Mouse (Mus musculus) liver, adult (tissue): ENCODE measurements around the gene Ptges3.
A peak's percentile ranks its signal among the peaks of the same experiment; 100 is the strongest.

Experiments
- GATA4 ChIP-seq: IDR thresholded peaks from 2 replicates; pipeline ENCODE4 v1.6.1; 2014; ENCODE audit warnings: mild to moderate bottlenecking, low read length; ENCODE audit not compliant: insufficient replicate concordance

Ptges3 gene

GRCm38 (mm10) chr10:128050355-128050754, 8.4 kb upstream of the Ptges3 start:
- TF ChIP-seq GATA4: no peak

- TF ChIP-seq GATA4: no peak
Observed at GRCm38 (mm10) chr10:128051589-128051988, 7.2 kb upstream of the Ptges3 start.

GRCm38 (mm10) chr10:128053001-128053400, 5.8 kb upstream of the Ptges3 start:
- no peak for TF ChIP-seq GATA4

GRCm38 (mm10) chr10:128058184-128058583, 570 bp upstream of the Ptges3 start:
- no peak for TF ChIP-seq GATA4

- no peak for TF ChIP-seq GATA4
Observed at GRCm38 (mm10) chr10:128059207-128059981, 640 bp downstream of the Ptges3 start.

- TF ChIP-seq GATA4: no peak
Observed at GRCm38 (mm10) chr10:128061109-128061508, 2.4 kb downstream of the Ptges3 start.

GRCm38 (mm10) chr10:128062221-128062989, 3.7 kb downstream of the Ptges3 start:
- TF ChIP-seq GATA4: no peak

- no peak for TF ChIP-seq GATA4
Observed at GRCm38 (mm10) chr10:128066072-128066471, 7.3 kb downstream of the Ptges3 start.

- TF ChIP-seq GATA4: no peak; the same call in 1 of the 2 replicates
Observed at GRCm38 (mm10) chr10:128069201-128069600, 10.4 kb downstream of the Ptges3 start.

- no peak for TF ChIP-seq GATA4
Observed at GRCm38 (mm10) chr10:128080496-128080895, 21.7 kb downstream of the Ptges3 start.

GRCm38 (mm10) chr10:128081807-128082476, 23.2 kb downstream of the Ptges3 start:
- no peak for TF ChIP-seq GATA4

- TF ChIP-seq GATA4: no peak
Observed at GRCm38 (mm10) chr10:128082477-128082808, 23.7 kb downstream of the Ptges3 start.

- no peak for TF ChIP-seq GATA4
Observed at GRCm38 (mm10) chr10:128082880-128083421, 24.2 kb downstream of the Ptges3 start, which contains the start of gene Atp5b. Gene Atp5b, plus strand, starts transcription at chr10:128083273.

GRCm38 (mm10) chr10:128083688-128084087, 24.9 kb downstream of the Ptges3 start:
- 0 out of 2 replicates have a peak, but pooled peaks have one; percentile 12 for TF ChIP-seq GATA4

- TF ChIP-seq GATA4: no peak
Observed at GRCm38 (mm10) chr10:128084160-128084559, 25.4 kb downstream of the Ptges3 start.
